7 mouse cellular contexts compared by ENCODE assay signal in the genomic region with DNA sequence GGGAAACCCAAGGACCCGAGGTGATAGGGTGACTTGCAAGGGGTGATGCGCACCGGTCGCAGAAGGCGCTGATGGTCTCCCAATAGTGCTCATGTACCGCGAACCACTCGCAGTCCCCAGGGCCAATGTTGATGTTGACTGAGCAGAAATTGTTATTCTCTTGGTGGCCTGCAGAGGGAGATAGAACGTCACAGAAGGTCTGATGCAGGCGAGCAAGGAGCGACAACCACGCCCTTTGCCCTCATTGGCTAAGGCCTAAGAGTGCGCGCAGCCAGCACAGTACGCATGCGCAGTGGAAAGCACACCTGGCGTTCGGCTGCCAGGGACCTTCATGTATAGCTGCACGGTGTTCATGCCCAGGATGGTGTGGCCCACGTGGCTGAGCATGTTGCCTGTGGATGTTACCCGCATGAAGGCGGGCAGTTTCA. TPM values are rescaled to one million over a fixed set of nuclear protein-coding genes. Genes with fewer than 3 reads are reported as not detected.
DNase-seq lines count a peak whose midpoint lies in the region; ATAC-seq lines count a peak whose summit lies in the region.

No protein-coding gene starts in this region.

- DNase-seq in adrenal gland, adult 8-10 months = peak; percentile 84
- peak; percentile 83 for DNase-seq in embryo, embryonic 9.5 days (ENCODE audit: extremely low spot score)
- peak; percentile 93 for DNase-seq in kidney, adult 11 months
- DNase-seq in limb, embryonic 10.5 days (ENCODE audit: low spot score) = peak; percentile 90
- peak; percentile 76 for DNase-seq in spleen, adult 12 weeks (ENCODE audit: low spot score)

- peak; percentile 85 for ATAC-seq in granulocyte monocyte progenitor cell, adult 5-6 weeks (replicated peaks; ENCODE audit: poor library complexity, severe bottlenecking)
- ATAC-seq in midbrain, embryonic 12.5 days (ENCODE audit: low FRiP score, low read depth) = peak; percentile 57

- H3K27me3 ChIP-seq in limb, embryonic 10.5 days (ENCODE audit: low read depth, poor library complexity, severe bottlenecking) = peaks cover 13% of the 10 kb centered on the region; the same call in 1 of the 2 replicates
- H3K27me3 ChIP-seq in midbrain, embryonic 12.5 days = peaks cover 27% of the 10 kb centered on the region

- H3K4me1 ChIP-seq in limb, embryonic 10.5 days = peaks cover 58% of the 10 kb centered on the region
- H3K4me1 ChIP-seq in midbrain, embryonic 12.5 days = peaks cover 44% of the 10 kb centered on the region

- H3K27ac ChIP-seq in limb, embryonic 10.5 days = no peak overlapping the region
- H3K27ac ChIP-seq in midbrain, embryonic 12.5 days (replicated peaks) = no peak overlapping the region

- 18% methylated on average over 22 of the region's 22 CpGs for WGBS in limb, embryonic 10.5 days
- 19% methylated on average over 22 of the region's 22 CpGs for WGBS in midbrain, embryonic 12.5 days

- H3K36me3 ChIP-seq in limb, embryonic 10.5 days = peaks cover 71% of the 10 kb centered on the region
- H3K36me3 ChIP-seq in midbrain, embryonic 12.5 days = peaks cover 73% of the 10 kb centered on the region

- no peaks in the 10 kb centered on the region for H3K9me3 ChIP-seq in limb, embryonic 10.5 days (replicated peaks)
- no peaks in the 10 kb centered on the region for H3K9me3 ChIP-seq in midbrain, embryonic 12.5 days

- peak overlapping the region; percentile 21 for H3K4me3 ChIP-seq in limb, embryonic 10.5 days
- 0 out of 2 replicates have a peak overlapping the region, but pooled peaks have one; percentile 1 for H3K4me3 ChIP-seq in midbrain, embryonic 12.5 days

- H3K9ac ChIP-seq in midbrain, embryonic 12.5 days (replicated peaks) = no peak overlapping the region

- no peak overlapping the region for H3K4me2 ChIP-seq in midbrain, embryonic 12.5 days (replicated peaks)

RNA-seq across cellular contexts. Expression of gene Tmem88, which starts 3.2 kb away (rescaled TPM):
- total RNA-seq in adrenal gland, adult 8-10 months (2022) = 10 to 100 TPM in 2 of 4 experiments, 1 to 10 TPM in 2; 6.3 to 16.0 (median 10.4) TPM
- total RNA-seq in granulocyte monocyte progenitor cell, adult 5-6 weeks (2014; fragmentation: Nextera tagmentation) = not detected in 2 replicates
- total RNA-seq in granulocyte monocyte progenitor cell, adult 5-6 weeks (2017) = 0.56 TPM in 1 of 2 replicates, not detected in the other
- 23.0 and 24.7 TPM in 2 replicates for polyA plus RNA-seq in limb, embryonic 10.5 days (2016; fragmentation: Nextera tagmentation; extraction: Ambion mirVana)
- 11.4 and 12.1 TPM in 2 replicates for polyA plus RNA-seq in midbrain, embryonic 12.5 days (2016; fragmentation: Nextera tagmentation; extraction: Ambion mirVana)

RNA-seq across cellular contexts. Expression of gene Cyb5d1, which starts 5.8 kb away (rescaled TPM):
- total RNA-seq in adrenal gland, adult 8-10 months (2022) = 10 to 100 TPM; 53.9 to 65.7 (median 60.5) TPM
- 22.8 and 25.2 TPM in 2 replicates for total RNA-seq in granulocyte monocyte progenitor cell, adult 5-6 weeks (2014; fragmentation: Nextera tagmentation)
- 32.7 and 38.2 TPM in 2 replicates for total RNA-seq in granulocyte monocyte progenitor cell, adult 5-6 weeks (2017)
- polyA plus RNA-seq in limb, embryonic 10.5 days (2016; fragmentation: Nextera tagmentation; extraction: Ambion mirVana) = 45.2 and 51.6 TPM in 2 replicates
- 52.9 and 53.8 TPM in 2 replicates for polyA plus RNA-seq in midbrain, embryonic 12.5 days (2016; fragmentation: Nextera tagmentation; extraction: Ambion mirVana)

RNA-seq across cellular contexts. Expression of gene Naa38, which starts 5.9 kb away (rescaled TPM):
- total RNA-seq in adrenal gland, adult 8-10 months (2022) = 100 to 1,000 TPM; 138 to 160 (median 154) TPM
- 164 and 170 TPM in 2 replicates for total RNA-seq in granulocyte monocyte progenitor cell, adult 5-6 weeks (2014; fragmentation: Nextera tagmentation)
- total RNA-seq in granulocyte monocyte progenitor cell, adult 5-6 weeks (2017) = 112 and 181 TPM in 2 replicates
- polyA plus RNA-seq in limb, embryonic 10.5 days (2016; fragmentation: Nextera tagmentation; extraction: Ambion mirVana) = 140 and 151 TPM in 2 replicates
- 98.9 and 105 TPM in 2 replicates for polyA plus RNA-seq in midbrain, embryonic 12.5 days (2016; fragmentation: Nextera tagmentation; extraction: Ambion mirVana)

RNA-seq across cellular contexts. Expression of gene Kdm6b, which starts 12.3 kb away (rescaled TPM):
- total RNA-seq in adrenal gland, adult 8-10 months (2022) = 10 to 100 TPM; 20.4 to 44.2 (median 35.1) TPM
- 12.1 and 14.4 TPM in 2 replicates for total RNA-seq in granulocyte monocyte progenitor cell, adult 5-6 weeks (2014; fragmentation: Nextera tagmentation)
- 0.99 and 2.8 TPM in 2 replicates for total RNA-seq in granulocyte monocyte progenitor cell, adult 5-6 weeks (2017)
- 36.6 and 40.8 TPM in 2 replicates for polyA plus RNA-seq in limb, embryonic 10.5 days (2016; fragmentation: Nextera tagmentation; extraction: Ambion mirVana)
- 48.7 and 50.7 TPM in 2 replicates for polyA plus RNA-seq in midbrain, embryonic 12.5 days (2016; fragmentation: Nextera tagmentation; extraction: Ambion mirVana)

RNA-seq across cellular contexts. Expression of gene Chd3, which starts 32.0 kb away (rescaled TPM):
- 100 to 1,000 TPM in 2 of 4 experiments, 10 to 100 TPM in 2; 89.8 to 169 (median 115) TPM for total RNA-seq in adrenal gland, adult 8-10 months (2022)
- total RNA-seq in granulocyte monocyte progenitor cell, adult 5-6 weeks (2014; fragmentation: Nextera tagmentation) = 37.0 and 59.8 TPM in 2 replicates
- total RNA-seq in granulocyte monocyte progenitor cell, adult 5-6 weeks (2017) = 26.9 and 37.7 TPM in 2 replicates
- polyA plus RNA-seq in limb, embryonic 10.5 days (2016; fragmentation: Nextera tagmentation; extraction: Ambion mirVana) = 35.1 and 70.5 TPM in 2 replicates
- polyA plus RNA-seq in midbrain, embryonic 12.5 days (2016; fragmentation: Nextera tagmentation; extraction: Ambion mirVana) = 78.7 and 88.5 TPM in 2 replicates

Comparison
In these comparisons a context has a peak if more than half of its experiments do, and no peak if none do; other contexts are left out.
1. RNA of gene Tmem88, which starts 3.2 kb away (total RNA-seq): 6.3 to 16.0 TPM in adrenal gland, adult 8-10 months; 0.56 TPM in granulocyte monocyte progenitor cell, adult 5-6 weeks; every median in the first group is over 4 times any median in the second.
2. Peak in every context shown above with its lines, with median percentiles within 50 percentile points of each other: DNase-seq.